Mouse (Mus musculus): ENCODE results near the gene Ifnar1.
"Not testable (repeated sequence)": the region's sequence is repeated elsewhere in the genome, so short reads cannot be mapped to it uniquely, and the experiment has no call there.

Ifnar1 gene

DNA sequence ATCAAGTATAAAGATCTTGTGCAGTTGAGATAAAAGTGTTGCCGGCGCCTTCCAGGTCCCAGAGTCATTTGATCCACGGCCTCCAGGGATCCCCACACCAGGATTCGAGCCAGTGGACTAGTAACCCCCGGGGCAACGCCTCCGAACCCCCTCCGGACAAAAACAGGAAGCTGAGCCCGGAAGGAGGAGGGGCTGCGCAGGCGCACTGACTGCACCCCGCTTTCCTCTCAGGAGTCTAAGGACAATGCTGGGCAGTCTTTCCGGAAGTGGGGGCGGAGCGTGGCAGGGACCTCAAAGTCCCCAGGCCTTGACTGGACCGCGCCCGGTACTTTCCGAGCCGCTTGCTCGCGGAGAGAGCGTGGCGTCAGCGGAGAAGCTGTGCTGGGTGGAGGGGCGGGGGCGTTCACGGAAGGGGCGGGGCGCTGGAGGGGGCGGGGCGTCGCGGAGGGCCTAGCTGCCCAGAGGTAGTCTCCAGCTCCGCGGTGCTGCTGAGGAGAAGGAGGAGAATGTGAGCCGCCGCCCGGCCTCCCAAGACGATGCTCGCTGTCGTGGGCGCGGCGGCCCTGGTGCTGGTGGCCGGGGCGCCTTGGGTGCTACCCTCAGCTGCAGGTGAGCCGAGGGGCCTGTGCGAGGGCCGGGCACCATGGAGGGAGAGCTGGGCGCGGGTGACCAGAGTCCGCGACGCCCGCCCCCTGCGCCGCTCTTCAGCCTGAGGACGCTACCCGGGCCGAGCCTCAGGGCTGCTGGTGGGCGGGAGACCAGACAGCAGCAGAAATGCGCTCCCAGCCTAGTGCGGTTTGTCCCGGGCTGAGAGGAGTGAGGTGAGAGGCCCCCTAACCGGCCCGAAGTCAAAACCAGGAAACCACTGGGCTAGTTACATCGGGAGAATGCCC, at the start of gene Ifnar1:
Gene Ifnar1 (plus strand): TSS at position 431 of the 893 bp plus-strand sequence.
- DNase-seq (ENCODE audit: low read depth), result peak; percentile 99

DNA sequence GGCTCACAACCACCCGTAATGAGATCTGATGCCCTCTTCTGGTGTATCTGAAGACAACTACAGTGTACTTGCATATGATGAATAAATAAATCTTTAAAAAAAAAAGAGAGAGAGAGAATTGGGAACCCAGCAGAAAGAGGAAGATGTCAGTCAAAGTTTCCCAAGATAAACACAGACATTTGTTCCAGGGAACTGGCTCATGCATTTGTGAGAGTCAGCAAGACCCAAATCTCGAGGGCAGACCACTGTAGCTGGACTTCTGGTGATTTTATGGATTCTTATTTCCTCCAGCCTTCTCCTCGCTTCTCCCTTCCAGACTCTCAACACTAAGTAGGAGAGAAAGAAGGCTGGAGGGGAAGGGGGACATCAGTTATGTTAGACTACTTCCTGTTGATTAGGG, 47.0 kb upstream of the Ifnar1 start:
- no peak for DNase-seq (ENCODE audit: low read depth)

DNA sequence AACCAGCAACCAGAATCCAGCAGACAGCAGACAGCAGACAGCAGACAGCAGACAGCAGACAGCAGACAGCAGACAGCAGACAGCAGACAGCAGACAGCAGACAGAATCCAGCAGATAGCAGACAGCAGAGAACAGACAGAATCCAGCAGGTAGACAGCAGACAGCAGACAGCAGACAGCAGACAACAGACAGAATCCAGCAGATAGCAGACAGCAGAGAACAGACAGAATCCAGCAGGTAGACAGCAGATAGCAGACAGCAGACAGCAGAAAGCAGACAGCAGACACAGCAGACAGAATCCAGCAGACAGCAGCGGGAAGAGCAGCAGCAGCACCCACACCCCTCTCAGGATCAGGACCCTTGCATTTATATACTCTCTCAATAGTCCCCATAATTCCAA, 46.4 kb upstream of the Ifnar1 start:
- DNase-seq (ENCODE audit: low read depth), result not testable (repeated sequence)

DNA sequence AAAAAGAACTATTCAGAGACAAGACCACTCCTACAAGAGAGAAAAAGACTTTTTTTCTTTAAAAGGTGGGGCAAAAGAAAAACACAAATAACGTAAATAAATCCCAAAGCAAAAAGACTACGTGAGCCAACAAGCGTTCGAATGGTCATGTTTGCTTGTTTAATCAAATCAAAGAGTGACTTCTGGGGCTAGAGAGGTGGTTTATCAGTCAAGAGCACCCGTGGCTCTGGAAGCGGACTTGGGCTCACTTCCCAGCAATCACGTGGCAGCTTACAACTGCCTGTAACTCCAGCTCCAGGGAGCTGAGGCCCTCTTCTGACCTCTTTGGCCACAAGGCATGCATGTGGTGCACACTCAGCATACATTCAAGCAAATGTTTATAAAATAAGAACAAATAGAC, 43.7 kb upstream of the Ifnar1 start:
- peak; percentile 89 for DNase-seq (ENCODE audit: low read depth)

DNA sequence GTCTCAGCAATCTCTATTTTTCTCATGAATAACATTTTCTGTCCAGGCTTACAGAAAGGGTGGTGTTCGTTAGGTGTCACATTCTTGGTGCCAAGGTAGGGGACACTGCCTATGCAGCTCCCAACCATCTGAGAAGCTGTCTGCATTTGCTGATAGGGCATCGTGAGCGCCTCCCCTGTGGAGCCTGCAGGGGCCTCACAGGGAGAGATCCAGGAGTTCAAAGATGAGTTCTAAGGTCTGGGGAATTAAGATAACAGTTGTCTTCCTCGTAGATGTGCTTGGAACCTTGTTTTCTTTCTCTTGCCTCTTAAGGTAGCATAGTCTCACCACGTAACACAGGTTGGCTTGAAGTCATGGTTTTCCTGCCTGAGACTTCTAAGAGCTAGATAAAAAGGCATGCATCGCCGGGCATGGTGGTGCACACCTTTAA, 43.2 kb upstream of the Ifnar1 start:
- DNase-seq (ENCODE audit: low read depth), result peak; percentile 92

DNA sequence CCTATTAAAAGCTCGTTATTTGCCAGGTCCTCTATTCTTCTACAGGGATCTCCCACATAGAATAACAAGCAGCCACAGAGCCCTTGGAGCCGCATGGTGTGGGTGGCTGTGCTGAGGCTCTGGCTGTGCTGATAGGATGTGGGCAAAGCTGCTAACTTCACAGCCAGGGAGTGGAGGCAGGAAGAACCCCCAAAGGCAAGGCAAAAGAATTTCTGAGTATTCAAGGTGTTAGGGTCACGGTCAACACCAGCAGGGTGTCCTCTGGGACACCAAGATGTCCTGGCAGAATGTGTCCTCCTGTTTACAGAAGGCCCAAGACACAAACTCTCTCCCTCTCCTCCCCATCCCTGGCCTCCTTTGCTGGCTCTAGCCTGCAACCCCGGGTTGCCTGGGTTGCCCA, 42.6 kb upstream of the Ifnar1 start:
- no peak for DNase-seq (ENCODE audit: low read depth)

DNA sequence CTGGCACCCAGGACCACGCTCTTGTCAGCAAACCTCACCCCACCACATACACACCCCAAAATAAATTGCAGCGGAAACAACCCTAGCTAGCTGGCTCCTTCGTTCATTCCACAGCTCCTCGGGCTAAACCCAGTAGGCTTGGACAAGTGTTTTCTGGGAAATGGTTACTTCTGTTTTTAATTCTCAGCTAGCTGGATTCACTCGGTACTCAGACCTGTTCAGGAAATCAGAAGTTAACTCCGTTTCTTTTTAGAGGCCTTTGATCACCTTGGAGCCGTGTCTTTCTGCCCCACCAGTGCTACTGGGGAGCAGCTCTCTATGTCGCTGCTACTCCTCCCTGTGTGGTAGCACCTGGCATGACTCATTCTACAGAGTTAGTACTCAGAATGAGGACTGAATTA, 41.8 kb upstream of the Ifnar1 start:
- no peak for DNase-seq (ENCODE audit: low read depth)

DNA sequence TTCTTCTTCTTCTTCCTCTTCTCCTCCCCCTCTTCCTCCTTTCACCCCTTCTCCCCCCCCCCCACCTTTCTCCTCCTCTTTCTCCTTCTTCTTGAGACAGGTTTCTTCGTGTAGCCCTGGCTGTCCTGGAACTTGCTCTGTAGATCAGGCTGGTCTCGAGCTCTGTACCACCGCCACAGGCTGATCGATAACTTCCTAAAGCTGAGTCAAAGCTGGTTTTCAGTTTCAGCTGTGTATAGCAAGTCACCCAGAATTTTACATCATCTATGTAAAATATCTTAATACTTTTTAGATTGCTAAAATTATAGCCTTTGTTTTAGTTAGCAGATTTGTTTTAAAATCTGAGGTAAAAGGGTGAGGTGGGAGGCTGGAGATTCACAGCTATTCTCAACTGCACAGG, 40.2 kb upstream of the Ifnar1 start:
- no peak for DNase-seq (ENCODE audit: low read depth)

DNA sequence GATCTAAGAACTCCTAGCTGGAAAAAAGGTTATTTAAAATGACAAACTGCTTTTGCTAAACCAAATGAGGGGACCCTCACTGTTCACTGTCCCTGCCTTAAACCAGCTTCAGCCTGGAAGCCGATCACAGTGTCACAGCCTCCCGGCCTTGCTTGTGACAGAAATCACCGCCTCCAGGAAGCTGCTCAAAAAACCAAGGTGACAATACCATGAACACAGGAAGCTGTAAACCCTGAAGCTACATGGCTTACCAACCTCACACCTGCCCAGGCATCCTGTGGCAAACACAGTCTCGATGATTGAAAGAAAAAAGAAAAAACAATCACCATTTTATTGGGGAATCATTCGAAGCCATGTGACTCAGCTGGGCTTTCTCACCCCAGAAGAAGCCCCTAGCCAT, 39.5 kb upstream of the Ifnar1 start:
- DNase-seq (ENCODE audit: low read depth), result no peak

DNA sequence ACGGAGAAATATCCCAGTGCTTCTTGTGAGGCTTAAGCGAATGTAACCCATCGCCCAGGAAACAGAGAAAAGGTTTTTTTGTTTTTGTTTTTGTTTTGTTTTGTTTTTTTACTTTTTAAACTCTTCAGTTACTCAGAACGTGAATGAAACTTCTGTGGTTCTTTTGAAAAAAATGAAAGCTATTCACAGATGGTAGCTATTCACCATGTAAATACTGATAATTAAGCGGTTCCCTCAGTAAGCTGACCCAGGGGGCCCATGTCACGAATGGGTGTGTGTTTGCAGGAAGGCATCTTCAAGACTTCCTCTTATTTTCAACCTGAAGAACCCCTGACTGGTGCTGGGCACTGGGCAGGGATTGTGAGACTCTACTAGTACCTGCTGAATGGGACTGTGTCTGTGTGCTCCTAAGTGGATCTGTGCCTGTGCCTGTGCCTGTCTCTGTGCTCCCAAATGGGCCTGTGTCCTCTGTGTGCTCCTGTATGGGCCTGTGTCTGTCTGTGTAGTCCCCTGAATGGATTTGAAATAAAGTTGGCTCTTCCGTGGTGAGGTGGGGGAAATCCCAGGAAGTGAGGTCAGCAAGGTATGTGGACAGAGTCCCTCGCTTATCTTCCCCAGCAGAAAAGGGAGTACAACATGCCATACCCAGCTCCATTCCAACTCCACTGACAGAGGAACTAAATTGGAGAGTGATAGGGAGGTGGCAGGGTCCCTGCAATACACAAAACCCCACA, 38.1 kb upstream of the Ifnar1 start:
- no peak for DNase-seq (ENCODE audit: low read depth)

DNA sequence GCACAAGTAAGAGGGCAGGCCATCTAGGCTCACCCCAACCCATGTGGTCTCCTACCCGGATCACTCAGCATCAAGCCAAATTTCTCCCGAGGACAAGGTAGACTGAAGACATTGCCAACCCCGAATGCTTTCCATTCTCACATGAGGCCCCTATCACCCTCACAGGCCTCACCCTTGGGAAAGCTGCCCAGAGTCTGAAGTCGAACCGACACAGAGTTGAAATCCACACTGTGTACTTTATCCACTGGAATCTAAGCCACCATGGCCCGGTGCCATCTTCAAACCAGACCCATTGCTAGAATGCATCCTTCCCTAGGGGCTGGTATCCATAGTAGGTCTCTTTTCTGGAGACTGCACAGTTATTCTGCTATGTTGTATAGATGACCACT, 37.5 kb upstream of the Ifnar1 start:
- no peak for DNase-seq (ENCODE audit: low read depth)

DNA sequence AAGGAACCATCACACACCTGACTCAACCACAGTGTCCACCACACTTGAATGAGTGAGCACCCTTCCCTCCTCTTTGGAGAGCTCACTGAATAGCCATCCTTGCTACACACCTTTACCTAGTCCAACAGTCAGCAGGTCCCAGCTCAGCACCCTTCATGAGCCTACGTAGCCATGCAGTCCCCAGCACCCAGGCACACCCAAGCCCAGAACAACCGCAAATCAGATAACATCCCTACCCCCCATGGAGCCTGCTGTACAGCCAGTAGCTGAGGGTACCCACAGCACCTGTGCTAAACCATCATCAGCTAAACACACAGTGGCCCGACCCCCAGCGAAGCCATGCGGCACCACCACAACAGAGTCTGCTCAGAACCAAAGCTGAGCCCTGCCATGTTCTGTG, 37.0 kb upstream of the Ifnar1 start:
- no peak for DNase-seq (ENCODE audit: low read depth)

DNA sequence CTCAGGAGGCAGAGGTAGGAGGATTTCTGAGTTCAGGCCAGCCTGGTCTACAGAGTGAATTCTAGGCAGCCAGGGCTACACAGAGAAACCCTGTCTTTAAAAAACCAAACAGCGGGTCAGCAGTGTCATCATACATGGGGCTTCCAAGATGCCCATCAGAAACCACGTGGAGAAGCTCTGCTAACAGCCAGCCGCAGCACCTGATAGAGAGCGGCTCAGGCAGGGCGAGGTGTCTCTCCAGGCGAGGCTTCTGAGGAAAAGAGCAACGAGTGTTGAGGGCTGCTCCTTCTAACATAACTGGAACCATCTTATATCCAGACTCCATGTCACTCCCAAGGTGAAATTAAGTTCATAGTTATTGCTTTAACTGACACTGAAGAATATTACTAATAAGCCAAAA, 36.1 kb upstream of the Ifnar1 start:
- no peak for DNase-seq (ENCODE audit: low read depth)

DNA sequence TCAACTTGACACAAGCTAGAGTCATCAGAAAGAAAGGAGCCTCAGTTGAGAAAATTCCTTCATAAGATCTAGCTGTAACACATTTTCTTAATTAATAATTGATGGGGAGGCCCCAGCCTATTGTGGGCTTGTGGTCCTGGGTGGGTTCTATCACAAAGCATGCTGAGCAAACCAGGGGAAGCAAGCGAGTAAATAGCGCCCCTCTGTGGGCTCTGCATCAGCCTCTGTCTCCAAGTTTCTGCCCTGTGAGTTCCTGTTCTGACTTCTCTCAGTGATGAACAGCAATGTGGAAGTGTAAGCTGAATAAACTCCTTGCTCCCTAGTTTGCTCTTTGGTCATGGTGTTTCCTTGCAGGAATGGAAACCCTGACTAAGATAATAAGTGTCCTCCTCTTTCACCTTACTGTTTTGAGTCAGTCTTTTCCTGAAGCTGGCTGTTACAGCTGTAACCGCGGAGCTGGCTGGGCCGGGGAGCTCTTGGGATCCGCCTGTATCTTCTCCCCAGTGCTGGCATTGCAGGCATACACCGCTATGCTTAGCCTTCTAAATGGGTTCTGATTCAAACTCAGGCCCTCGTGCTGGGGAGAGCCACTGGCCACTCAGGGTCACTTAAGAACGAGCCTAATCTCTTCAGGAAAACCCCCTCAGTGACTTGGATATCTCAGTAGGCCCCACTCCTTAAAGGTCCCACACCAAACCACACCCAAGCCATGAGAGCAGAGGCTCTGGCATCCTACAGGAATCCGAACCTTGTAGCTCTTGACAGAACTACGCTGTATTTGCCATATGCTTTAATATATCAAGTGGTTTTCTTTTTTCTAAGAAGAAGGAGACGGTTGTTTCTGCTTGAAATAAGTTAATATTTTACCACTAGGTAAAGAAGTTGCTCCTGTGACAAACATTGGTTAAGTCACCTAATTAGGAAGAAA, 34.6 kb upstream of the Ifnar1 start:
- DNase-seq (ENCODE audit: low read depth), result no peak

DNA sequence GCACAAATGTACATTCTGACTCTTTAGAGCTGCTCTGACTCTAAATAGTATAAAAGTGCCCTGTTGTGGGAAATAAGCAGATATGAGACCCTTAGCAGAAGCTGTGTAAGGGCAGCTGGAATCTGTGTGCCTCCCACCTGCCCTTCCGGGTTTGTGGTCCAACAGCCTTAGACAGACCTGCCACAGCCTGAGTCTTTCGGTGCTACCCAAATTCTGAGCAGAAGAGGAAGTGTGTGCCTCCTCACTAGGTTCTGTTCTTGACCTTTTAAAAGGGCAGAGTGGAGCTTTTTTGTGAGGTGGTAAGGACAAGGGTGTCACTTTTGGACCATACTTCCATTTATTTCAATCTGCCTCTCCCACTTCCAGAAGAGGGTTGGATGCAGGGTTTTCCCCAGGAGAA, 33.1 kb upstream of the Ifnar1 start:
- no peak for DNase-seq (ENCODE audit: low read depth)

DNA sequence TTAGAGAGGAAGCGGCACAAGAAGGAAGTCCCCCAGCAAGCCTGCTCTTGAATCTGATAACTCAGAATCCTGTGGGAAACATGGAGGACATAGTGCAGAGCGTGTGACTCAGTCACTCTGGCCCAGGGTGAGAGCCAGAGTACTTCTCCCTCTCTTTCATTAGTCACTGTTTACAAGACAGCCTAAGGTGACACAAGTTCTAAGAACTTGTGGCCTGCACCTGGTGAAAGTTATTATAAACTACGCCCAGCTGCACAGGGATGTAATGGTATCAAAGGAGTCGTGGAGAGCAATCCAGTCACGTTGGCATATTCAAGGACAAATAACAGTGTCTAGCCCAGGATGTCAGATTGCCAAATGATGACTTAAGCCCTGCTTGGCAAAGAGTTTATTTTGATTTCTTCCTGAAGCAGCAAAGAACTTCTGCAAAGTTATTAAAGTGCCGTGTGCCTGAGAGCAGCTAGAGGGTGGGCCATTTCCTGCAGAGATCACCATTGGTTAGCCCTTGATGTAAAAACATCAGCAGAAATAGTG, 32.6 kb upstream of the Ifnar1 start:
- DNase-seq (ENCODE audit: low read depth), result no peak

DNA sequence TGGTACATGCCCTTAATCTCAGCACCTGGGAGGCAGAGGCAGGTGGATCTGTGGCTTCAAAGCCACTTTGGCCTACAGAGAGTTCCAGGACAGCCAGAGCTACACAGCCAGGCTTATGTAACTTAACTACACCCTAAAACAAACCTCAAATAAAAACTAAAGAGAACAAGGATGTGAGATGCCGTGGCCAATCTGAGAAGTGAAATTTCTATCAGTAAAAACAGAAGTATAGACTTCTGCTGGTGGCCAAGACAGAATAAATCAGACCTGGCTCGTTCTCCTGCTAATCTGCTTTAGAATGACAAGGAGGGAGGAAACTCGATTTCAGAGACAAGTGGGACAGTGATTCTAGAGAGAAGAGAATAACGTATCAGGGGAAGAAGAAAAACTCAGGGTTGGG, 29.2 kb upstream of the Ifnar1 start:
- DNase-seq (ENCODE audit: low read depth), result no peak

DNA sequence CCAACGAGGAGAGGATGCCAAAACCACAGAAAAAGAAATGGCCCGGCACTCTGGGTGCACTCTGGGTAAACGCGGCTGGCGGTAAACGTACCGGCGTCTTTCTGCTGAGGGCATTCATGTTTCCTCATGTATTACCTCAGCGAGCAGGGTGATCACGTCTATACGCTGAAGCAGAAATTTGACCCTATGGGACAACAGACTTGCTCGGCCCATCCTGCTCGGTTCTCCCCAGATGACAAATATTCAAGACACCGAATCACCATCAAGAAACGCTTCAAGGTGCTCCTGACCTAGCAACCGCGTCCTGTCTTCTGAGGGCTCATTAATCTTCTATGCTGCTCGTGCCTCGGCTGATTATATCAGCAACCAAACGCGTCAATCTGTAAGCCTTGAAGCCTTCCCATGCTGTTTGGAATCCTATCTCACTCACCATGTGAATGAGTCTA, 26.7 kb upstream of the Ifnar1 start:
- no peak for DNase-seq (ENCODE audit: low read depth)

DNA sequence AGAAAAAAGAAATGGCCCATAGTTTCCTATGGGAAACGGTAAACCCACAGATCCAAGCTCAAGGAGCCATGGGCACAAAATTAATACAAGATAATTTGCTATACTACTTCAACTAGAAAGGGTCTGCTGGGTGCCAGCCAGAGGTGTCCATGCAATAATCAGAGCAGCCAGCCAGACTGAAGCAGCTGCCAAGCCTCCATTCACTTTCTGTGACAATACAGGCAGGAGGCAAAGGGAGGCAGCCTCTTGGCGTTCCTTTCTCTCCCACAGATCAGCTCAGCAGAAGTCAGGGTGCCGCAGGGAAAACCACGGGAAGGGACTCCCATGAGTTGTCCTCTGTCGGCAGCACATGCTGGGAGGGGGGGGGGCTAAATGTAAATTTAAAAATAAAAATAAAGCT, 26.1 kb upstream of the Ifnar1 start:
- no peak for DNase-seq (ENCODE audit: low read depth)

DNA sequence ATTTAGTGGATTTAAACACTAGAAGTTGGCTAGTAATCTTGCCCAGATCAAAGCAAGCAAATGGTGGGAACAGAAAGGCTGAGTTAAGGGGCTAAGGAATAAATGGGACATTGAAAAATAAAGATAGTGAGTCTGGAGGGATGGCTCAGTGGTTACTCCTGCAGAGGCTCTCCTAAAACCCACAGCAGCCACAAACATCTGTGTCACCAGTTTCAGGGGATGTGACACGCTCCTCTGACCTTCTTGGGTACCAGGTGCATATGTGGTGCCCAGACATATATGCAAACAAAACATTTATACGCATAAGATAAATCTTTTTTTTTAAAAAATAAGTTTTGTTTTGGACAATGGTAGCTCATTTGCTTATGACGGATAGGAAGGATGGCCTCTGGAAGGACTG, 25.6 kb upstream of the Ifnar1 start:
- DNase-seq (ENCODE audit: low read depth), result no peak

DNA sequence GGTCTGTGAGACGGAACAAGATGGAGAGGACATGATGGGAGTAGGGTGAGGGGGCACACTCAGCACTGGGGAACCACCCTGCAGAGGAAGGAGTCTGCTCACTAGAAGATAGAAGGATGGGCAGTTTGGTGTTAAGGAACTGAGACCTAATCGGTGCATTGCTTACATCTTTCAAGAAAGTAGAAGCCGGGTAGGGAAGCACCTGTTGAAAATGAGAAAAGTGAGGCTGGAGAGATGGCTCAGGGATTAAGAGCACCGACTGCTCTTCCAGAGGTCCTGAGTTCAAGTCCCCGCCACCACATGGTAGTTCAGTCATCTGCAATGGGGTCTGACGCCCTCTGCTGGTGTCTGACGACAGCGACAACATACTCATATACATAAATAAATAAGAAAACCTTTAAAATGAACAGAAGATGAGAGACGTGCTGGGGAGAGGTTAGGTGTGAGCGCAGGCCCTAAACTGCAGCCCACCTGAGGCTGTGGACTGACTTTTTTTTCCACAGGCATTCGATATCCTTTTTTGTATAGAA, 25.1 kb upstream of the Ifnar1 start:
- DNase-seq (ENCODE audit: low read depth), result no peak

Data from c-Kit-positive CD71-positive TER-119-negative erythroid progenitor cells, embryonic 14.5 days (primary cell).